Mouse (Mus musculus): ENCODE data around the gene Lmf2.
A peak's percentile ranks its signal among the peaks of the same experiment; 100 is the strongest.

Gene Lmf2

DNA sequence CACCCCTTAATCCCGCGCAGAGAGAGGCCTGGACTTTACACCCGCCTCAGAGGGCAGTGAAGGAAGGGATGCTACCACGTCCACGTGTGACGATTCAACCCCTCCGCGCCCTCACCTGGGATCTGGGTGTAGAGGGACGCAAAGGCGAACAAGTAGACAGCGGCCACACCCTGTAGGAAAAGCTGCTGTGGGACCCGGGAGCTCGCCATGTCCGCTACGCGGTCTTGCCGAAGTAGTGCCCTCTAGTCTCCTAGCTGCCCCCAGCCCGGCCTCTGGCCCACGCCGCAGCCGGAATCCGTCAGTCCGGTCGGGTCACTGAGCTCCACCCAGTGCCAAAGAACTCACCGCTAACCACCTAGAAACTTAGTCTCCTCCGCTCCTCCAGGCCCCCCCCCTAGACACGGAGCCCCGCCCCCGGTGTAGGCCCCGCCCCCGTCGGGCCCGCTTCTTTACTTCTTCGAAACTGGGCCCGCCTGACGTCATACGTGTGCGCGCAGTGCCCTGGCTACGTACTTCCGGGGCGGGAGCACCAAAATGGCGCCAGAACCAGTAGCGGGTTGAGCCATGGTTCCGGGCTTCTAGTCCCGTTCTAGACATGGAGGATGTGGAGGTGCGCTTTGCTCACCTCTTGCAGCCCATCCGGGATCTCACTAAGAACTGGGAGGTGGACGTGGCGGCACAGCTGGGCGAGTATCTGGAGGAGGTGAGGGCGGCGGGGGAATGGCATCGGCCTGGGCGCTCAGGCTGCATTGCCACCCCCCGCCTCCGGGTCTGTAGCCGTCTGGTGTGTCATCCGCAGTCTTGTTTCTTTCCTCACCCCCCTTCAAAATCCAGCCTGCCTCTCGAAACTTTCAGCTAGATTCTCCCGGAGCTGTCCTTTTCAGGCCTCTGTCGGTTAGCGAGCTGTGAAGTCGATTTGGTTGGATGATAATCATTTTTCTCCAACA lies at the start of gene Lmf2, which contains the start of gene Ncaph2:
Gene Lmf2, minus strand, starts transcription at position 419 of the 947 bp plus-strand sequence.
Gene Ncaph2, plus strand, starts transcription at position 479 of the 947 bp plus-strand sequence.
- DNase-seq = peak; percentile 92 to 93

DNA sequence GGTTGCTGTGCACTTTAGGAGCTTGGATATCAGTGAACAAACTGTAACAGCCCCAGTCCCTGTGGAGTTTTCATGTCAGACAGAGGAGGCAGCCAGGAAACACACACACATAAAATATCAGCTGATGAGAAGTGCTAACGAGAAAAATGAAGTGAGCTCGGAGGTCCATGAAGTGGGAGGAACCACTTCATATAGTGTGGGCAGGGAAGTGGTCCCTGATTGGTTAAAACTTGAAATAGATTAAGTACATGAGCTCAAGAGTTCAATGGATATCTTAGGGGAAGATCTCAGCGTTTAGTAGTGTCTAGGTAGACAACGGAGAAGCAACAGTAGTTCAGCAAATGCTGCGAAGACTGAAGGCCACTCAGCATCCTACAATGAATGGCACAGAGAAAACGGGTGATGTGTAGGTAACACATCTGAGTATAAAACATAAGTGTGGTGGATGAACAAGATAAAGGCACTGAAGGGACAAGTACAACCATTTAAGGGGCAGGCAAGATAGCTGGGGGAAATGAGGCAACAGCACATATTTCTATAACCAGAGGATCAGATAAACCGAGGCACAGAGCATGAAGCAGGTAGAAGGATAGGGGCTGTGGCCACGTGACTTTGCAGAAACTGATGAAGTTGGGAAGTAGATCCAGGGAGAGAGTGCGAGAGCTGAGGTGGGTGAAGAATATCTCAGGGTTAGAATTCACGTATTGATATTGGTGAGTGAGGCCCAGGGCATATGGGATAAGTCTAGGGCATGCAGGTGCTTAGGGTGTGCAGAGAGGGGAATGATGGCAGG lies 49.6 kb upstream of the Lmf2 start:
- no peak for DNase-seq

DNA sequence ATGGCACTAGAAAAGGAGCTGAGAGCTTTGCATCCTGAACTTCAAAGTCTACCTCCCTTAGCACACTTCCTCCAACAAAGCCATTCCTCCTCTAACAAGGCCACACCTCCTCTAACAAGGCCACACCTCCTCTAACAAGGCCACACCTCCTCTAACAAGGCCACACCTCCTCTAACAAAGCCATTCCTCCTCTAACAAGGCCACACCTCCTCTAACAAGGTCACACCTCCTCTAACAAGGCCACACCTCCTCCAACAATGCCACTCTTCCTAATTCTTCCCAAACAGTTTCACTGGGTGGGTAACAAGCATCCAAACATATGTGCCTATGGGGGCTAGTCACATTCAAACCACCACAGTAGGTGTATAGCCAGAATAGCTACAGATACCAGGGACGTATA lies 47.0 kb upstream of the Lmf2 start:
- DNase-seq = no peak

DNA sequence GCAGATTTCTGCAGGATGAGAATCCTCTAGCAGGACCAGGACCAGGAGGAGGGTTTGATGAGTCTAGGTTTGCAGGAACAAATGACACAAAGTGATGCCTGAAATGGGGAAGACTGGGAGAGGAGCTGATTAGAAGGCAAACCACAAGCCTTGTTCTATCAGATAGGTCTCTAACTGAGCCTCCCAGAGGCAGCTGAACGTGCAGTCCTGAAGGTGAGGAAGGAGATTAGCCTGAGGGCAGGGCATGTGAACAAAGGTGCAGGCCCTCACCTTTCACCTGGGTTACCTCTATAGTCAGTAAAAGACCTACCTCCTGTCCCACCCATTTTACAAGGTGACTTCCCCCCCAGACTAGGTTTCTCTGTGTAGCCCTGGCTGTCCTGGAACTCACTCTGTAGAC lies 44.3 kb upstream of the Lmf2 start:
- no peak for DNase-seq

DNA sequence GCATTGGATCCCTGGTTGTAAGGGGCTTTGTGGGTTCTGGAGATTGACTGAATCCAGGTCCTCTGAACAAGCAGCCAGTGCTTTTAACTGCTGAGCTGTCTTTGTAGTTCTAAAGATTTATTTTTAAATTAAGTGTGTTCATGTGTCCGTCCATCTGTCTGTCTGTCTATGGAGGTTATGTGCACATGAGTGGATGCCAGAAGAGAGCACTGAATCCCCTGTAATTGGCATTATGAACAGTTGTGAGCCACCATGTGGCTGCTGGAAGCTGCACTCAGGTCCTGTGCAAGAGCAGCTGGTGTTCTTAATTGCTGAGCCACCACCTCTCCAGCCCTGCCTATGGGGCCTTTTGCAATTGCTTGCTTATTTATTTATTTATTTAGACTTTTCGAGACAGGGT lies 42.7 kb upstream of the Lmf2 start:
- DNase-seq = no peak

- DNase-seq = no peak
These were observed 41.4 kb upstream of the Lmf2 start for GRCm38 (mm10) chr15:89396883-89397282.

DNA sequence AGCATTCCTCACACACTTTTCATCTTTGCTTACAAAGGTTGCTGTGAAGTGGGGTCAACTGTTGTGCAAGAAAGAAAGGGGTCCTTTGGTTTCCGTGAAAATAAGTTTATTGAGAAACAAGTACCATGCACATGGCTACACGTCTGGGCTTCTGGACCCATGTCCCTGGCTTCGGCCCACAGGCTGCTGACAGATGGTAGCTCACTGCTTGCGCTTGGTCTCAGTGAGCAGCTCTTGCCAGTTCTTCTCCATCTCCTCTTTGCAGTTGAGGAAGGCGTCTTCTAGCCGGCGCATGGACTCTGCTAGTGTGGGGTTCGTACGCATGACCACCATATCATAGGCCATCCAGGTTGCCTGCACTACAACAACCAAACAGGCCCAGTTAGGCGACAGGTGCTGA lies 34.6 kb upstream of the Lmf2 start:
- no peak for DNase-seq

DNA sequence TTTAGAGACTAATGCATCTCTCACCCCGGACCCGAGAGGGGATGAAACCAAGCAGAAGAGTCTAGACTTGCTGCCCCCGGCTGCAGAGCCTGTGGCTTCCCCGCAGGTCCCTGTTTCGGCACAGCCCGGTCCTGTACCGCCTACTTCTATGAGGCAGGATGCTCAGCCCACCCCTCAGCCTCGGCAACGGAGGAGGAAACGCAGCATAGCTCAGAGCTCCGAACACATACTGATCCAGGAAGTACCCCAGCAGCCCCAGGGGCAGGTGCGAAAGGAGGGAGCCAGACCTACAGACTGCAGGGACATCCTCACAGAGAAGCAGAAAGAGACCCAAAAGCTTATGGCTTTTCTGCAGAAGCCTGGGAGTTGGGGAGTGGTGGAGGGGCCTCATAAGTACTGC lies 31.7 kb upstream of the Lmf2 start:
- DNase-seq = peak; percentile 57 to 72

- no peak for DNase-seq
These were observed 29.2 kb upstream of the Lmf2 start, which contains the start of gene Klhdc7b for GRCm38 (mm10) chr15:89384617-89385016. Gene Klhdc7b (plus strand): TSS chr15:89384917.

- peak; percentile 49 to 58 for DNase-seq
These were observed 24.0 kb upstream of the Lmf2 start for GRCm38 (mm10) chr15:89379429-89379828.

- DNase-seq = peak; percentile 55 to 62
These were observed 23.5 kb upstream of the Lmf2 start, which contains the start of gene Odf3b for GRCm38 (mm10) chr15:89378831-89379401. Gene Odf3b (minus strand): TSS chr15:89379282.

GRCm38 (mm10) chr15:89377938-89378828 lies 22.7 kb upstream of the Lmf2 start:
- no peak for DNase-seq

DNA sequence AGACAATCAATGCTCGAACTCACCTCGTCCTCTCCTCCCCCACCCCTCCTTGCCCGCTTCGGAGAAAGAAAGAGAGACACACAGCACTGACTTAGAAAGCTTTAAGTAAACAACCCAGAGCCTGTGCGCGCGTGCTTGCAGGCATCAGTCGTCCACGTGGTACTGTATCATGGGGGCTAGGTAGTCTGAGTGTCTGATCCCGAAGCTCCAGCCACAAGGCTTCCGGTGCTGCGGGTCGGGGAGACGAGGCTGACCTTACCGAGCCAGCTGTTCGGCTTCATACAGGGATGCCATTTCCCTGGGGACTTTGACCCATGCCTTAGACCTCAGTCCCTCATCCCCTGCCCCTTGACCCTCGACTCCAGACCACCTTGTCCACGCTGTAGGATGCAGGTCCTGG lies 21.9 kb upstream of the Lmf2 start:
- peak in 1 of 2 experiments; percentile 12 for DNase-seq

GRCm38 (mm10) chr15:89376957-89377356 lies 21.5 kb upstream of the Lmf2 start, which contains the start of gene Tymp:
Gene Tymp (minus strand): TSS chr15:89377039.
- DNase-seq = no peak

- DNase-seq = no peak
These were observed 20.6 kb upstream of the Lmf2 start for GRCm38 (mm10) chr15:89376040-89376439.

DNA sequence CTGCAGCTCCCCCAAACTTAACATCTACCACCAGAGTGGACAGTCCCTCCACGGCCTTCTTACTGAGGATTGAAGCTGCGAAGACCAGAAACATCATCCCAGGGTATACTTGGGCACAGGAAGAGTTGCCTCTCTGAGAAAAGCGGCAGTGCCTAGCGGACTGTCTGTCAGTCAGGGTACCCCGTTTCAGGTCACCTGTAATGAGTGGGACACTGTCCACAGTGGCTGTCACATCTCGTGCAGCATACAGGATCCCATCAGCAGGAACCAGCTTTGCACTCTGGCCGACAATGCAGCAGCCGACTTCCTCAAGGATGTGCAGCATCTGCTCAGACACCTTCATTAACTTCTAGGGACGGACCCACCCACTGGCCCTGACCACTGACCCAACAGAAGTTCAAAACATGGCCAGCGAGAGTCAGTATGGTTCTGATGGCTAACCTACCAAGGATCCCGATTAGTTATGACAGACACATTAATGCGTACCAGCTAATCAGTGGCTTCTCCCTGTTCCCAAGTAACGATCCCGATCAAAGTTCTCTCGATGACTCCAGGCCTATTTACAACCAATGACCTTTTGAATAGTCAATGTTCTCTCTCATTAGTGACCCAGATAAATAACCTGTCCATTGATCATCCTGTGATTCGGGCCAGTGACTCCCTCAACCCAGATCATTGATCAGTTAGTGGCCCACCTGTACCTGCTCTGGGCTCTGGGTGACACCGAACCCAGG lies 19.5 kb upstream of the Lmf2 start:
- DNase-seq = no peak

DNA sequence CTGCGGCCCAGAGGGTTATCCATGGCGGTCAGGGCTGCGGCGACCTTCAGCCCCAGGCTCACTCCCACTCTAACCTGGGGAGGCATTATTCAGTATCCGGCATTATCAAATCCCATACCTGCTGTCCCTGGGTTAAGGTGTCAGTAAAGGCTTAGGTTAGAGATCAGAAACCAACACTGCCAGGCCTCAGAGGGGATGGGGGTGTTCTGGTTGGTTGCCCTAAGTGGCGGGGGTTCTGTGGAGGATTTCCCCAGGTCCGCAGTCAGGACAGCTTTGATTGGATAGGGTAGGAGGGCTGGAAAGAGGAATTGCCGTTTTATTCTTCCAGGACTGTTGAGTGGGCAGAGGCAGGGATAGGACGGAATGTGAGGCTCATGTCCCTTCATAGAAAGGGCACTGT lies 18.9 kb upstream of the Lmf2 start:
- no peak for DNase-seq

GRCm38 (mm10) chr15:89373762-89374248 lies 18.3 kb upstream of the Lmf2 start, which contains the start of gene Sco2:
Gene Sco2 (minus strand): TSS chr15:89373846.
- DNase-seq = peak; percentile 87 to 94

- peak; percentile 87 to 88 for DNase-seq
These were observed 17.7 kb upstream of the Lmf2 start for GRCm38 (mm10) chr15:89373027-89373761.

DNA sequence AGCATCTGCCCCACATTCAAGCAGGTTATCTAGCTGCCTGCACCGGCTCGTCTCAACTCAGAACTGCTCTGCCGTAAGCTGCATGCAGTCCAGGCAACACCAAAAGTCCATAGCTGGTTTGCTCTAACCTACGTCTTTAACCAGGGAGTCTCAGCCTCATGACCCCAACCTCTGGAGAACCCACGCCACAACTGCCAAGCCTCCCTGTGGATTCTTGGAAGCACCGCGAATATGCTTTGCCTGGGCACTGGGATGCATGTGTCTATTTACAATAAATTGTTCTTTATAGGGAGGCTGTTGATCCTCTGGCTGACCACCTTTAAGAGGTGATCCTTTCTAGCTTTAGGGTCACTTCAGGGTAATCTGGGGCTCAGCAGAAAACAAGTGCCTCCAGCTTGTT lies 17.1 kb upstream of the Lmf2 start:
- peak in 1 of 2 experiments; percentile 8 for DNase-seq
